Comparison of ENCODE assay signal across 8 mouse cellular contexts in genomic region chr10:81410981-81411380, GRCm38 (mm10). TPM values are rescaled to one million over a fixed set of nuclear protein-coding genes. Genes with fewer than 3 reads are reported as not detected.
A peak's percentile ranks its signal among the peaks of the same experiment; 100 is the strongest.
DNase-seq lines count a peak whose midpoint lies in the region; ATAC-seq lines count a peak whose summit lies in the region.

No protein-coding gene starts in this region.

- H3K27ac ChIP-seq in midbrain, embryonic 12.5 days (replicated peaks): peak overlapping the region; percentile 54
- no peak overlapping the region for H3K27ac ChIP-seq in midbrain, embryonic 15.5 days
- H3K27ac ChIP-seq in stomach, embryonic 15.5 days: peak overlapping the region; percentile 84

- 0 out of 2 replicates have a peak overlapping the region, but pooled peaks have one; percentile 1 for H3K9ac ChIP-seq in midbrain, embryonic 12.5 days (replicated peaks)
- no peak overlapping the region for H3K9ac ChIP-seq in midbrain, embryonic 15.5 days
- H3K9ac ChIP-seq in stomach, embryonic 15.5 days: no peak overlapping the region

- peak; percentile 77 to 82 for DNase-seq in heart, adult 9 months (ENCODE audit: low spot score in 2 of 2)
- DNase-seq in kidney, postnatal 10 days: peak; percentile 71
- DNase-seq in frontal cortex, postnatal 10 days (ENCODE audit: low spot score in 2 of 2): no peak
- no peak for DNase-seq in c-Kit-positive CD71-positive TER-119-positive erythroid progenitor cells, embryonic 14.5 days (ENCODE audit: low spot score)
- DNase-seq in thymus, postnatal 25 days: no peak

- H3K9me3 ChIP-seq in midbrain, embryonic 12.5 days: no peaks in the 10 kb centered on the region
- no peaks in the 10 kb centered on the region for H3K9me3 ChIP-seq in midbrain, embryonic 15.5 days
- no peaks in the 10 kb centered on the region for H3K9me3 ChIP-seq in stomach, embryonic 15.5 days

- no peak overlapping the region for H3K4me2 ChIP-seq in midbrain, embryonic 12.5 days (replicated peaks)
- no peak overlapping the region for H3K4me2 ChIP-seq in midbrain, embryonic 15.5 days
- no peak overlapping the region for H3K4me2 ChIP-seq in stomach, embryonic 15.5 days

- peaks cover 30% of the 10 kb centered on the region for H3K27me3 ChIP-seq in midbrain, embryonic 12.5 days
- H3K27me3 ChIP-seq in midbrain, embryonic 15.5 days (replicated peaks): peaks cover 15% of the 10 kb centered on the region
- 0 out of 2 replicates have a peak, but pooled peaks cover 4% of the 10 kb centered on the region for H3K27me3 ChIP-seq in stomach, embryonic 15.5 days (replicated peaks)

- no peak overlapping the region for H3K4me3 ChIP-seq in midbrain, embryonic 12.5 days
- no peak overlapping the region for H3K4me3 ChIP-seq in midbrain, embryonic 15.5 days
- H3K4me3 ChIP-seq in stomach, embryonic 15.5 days (replicated peaks): no peak overlapping the region

- ATAC-seq in midbrain, embryonic 12.5 days (ENCODE audit: low FRiP score, low read depth): no peak
- ATAC-seq in midbrain, embryonic 15.5 days (replicated peaks): no peak
- ATAC-seq in stomach, embryonic 15.5 days (ENCODE audit: insufficient read depth, low FRiP score, low read depth): no peak

- H3K4me1 ChIP-seq in midbrain, embryonic 12.5 days: peaks cover 85% of the 10 kb centered on the region
- peaks cover 42% of the 10 kb centered on the region for H3K4me1 ChIP-seq in midbrain, embryonic 15.5 days
- peaks cover 89% of the 10 kb centered on the region for H3K4me1 ChIP-seq in stomach, embryonic 15.5 days

- H3K36me3 ChIP-seq in midbrain, embryonic 12.5 days: no peaks in the 10 kb centered on the region
- peaks cover under 1% of the 10 kb centered on the region; the same call in 1 of the 2 replicates for H3K36me3 ChIP-seq in midbrain, embryonic 15.5 days (replicated peaks)
- peaks cover 10% of the 10 kb centered on the region; the same call in 1 of the 2 replicates for H3K36me3 ChIP-seq in stomach, embryonic 15.5 days

- 83% methylated on average over 9 of the region's 9 CpGs for WGBS in midbrain, embryonic 12.5 days
- 71% methylated on average over 9 of the region's 9 CpGs for WGBS in midbrain, embryonic 15.5 days
- WGBS in stomach, embryonic 15.5 days: 58% methylated on average over 9 of the region's 9 CpGs

RNA-seq across cellular contexts. Expression of gene Smim24, which starts 18.1 kb away (rescaled TPM):
- polyA plus RNA-seq in midbrain, embryonic 12.5 days (2016; fragmentation: Nextera tagmentation; extraction: Ambion mirVana): 2.1 and 2.8 TPM in 2 replicates
- polyA plus RNA-seq in midbrain, embryonic 15.5 days (2015; fragmentation: Nextera tagmentation; extraction: Ambion mirVana): 1.4 and 1.6 TPM in 2 replicates
- polyA plus RNA-seq in stomach, embryonic 15.5 days (2015; fragmentation: Nextera tagmentation; extraction: Ambion mirVana): 59.5 and 77.5 TPM in 2 replicates

RNA-seq across cellular contexts. Expression of gene Gm48552, which starts 22.2 kb away (rescaled TPM):
- polyA plus RNA-seq in midbrain, embryonic 12.5 days (2016; fragmentation: Nextera tagmentation; extraction: Ambion mirVana): 0.50 and 2.3 TPM in 2 replicates
- polyA plus RNA-seq in midbrain, embryonic 15.5 days (2015; fragmentation: Nextera tagmentation; extraction: Ambion mirVana): 2.7 and 3.3 TPM in 2 replicates
- polyA plus RNA-seq in stomach, embryonic 15.5 days (2015; fragmentation: Nextera tagmentation; extraction: Ambion mirVana): 0.41 and 1.4 TPM in 2 replicates

RNA-seq across cellular contexts. Expression of gene Gm48551, which starts 26.7 kb away (rescaled TPM):
- polyA plus RNA-seq in midbrain, embryonic 12.5 days (2016; fragmentation: Nextera tagmentation; extraction: Ambion mirVana): 4.2 and 5.5 TPM in 2 replicates
- polyA plus RNA-seq in midbrain, embryonic 15.5 days (2015; fragmentation: Nextera tagmentation; extraction: Ambion mirVana): 8.4 and 9.3 TPM in 2 replicates
- 2.9 and 3.3 TPM in 2 replicates for polyA plus RNA-seq in stomach, embryonic 15.5 days (2015; fragmentation: Nextera tagmentation; extraction: Ambion mirVana)

RNA-seq across cellular contexts. Expression of gene Dohh, which starts 26.8 kb away (rescaled TPM):
- polyA plus RNA-seq in midbrain, embryonic 12.5 days (2016; fragmentation: Nextera tagmentation; extraction: Ambion mirVana): 63.5 and 67.2 TPM in 2 replicates
- polyA plus RNA-seq in midbrain, embryonic 15.5 days (2015; fragmentation: Nextera tagmentation; extraction: Ambion mirVana): 90.4 and 92.6 TPM in 2 replicates
- 78.9 and 80.4 TPM in 2 replicates for polyA plus RNA-seq in stomach, embryonic 15.5 days (2015; fragmentation: Nextera tagmentation; extraction: Ambion mirVana)

RNA-seq across cellular contexts. Expression of gene Fzr1, which starts 32.7 kb away (rescaled TPM):
- polyA plus RNA-seq in midbrain, embryonic 12.5 days (2016; fragmentation: Nextera tagmentation; extraction: Ambion mirVana): 135 and 139 TPM in 2 replicates
- 153 and 159 TPM in 2 replicates for polyA plus RNA-seq in midbrain, embryonic 15.5 days (2015; fragmentation: Nextera tagmentation; extraction: Ambion mirVana)
- 88.5 and 90.5 TPM in 2 replicates for polyA plus RNA-seq in stomach, embryonic 15.5 days (2015; fragmentation: Nextera tagmentation; extraction: Ambion mirVana)

Comparison
In these comparisons a context has a peak if more than half of its experiments do, and no peak if none do; other contexts are left out.
1. DNase-seq: peak in heart, adult 9 months (2 of 2) and kidney, postnatal 10 days (single experiment); none in frontal cortex, postnatal 10 days (0 of 2), c-Kit-positive CD71-positive TER-119-positive erythroid progenitor cells, embryonic 14.5 days (single experiment) and thymus, postnatal 25 days (single experiment).
2. RNA of gene Smim24, which starts 18.1 kb away (polyA plus RNA-seq): 59.5 to 77.5 TPM in stomach, embryonic 15.5 days; 2.1 to 2.8 TPM in midbrain, embryonic 12.5 days and 1.4 to 1.6 TPM in midbrain, embryonic 15.5 days; every median in the first group is over 10 times any median in the second.